Mouse (Mus musculus): ENCODE measurements at regions not wholly inside any gene's neighbourhood (a gene's known extent, or its start where the extent isn't known, plus 50 kb on each side); places are given as distances from the start of the nearest gene placed in this dataset.

- Histone ChIP-seq H3K9me3 (no peaks in the 10 kb centered on the region), H3K36me3 (no peaks in the 10 kb centered on the region), H3K4me3 (no peak overlapping the region), H3K27me3 (replicated peaks) (no peaks in the 10 kb centered on the region), H3K27ac (no peak overlapping the region), H3K4me1 (no peaks in the 10 kb centered on the region), H3K4me2 (replicated peaks) (no peak overlapping the region), H3K9ac (no peak overlapping the region)
- no peak for ATAC-seq (ENCODE audit: low FRiP score, low read depth)
Measured at GRCm38 (mm10) chr17:76205082-76205481, 653.3 kb upstream of the Fam98a start.

GRCm38 (mm10) chr17:76184813-76185212 lies 633.1 kb upstream of the Fam98a start:
- no peaks in the 10 kb centered on the region for H3K36me3 ChIP-seq
- WGBS = 47% methylated on average over 2 of the region's 2 CpGs
- no peaks in the 10 kb centered on the region for H3K4me1 ChIP-seq
- ATAC-seq (ENCODE audit: low FRiP score, low read depth) = no peak
- H3K9me3 ChIP-seq = no peaks in the 10 kb centered on the region
- H3K4me3 ChIP-seq = no peak overlapping the region
- no peak overlapping the region for H3K27ac ChIP-seq
- no peak overlapping the region for H3K4me2 ChIP-seq (replicated peaks)
- no peak overlapping the region for H3K9ac ChIP-seq
- no peaks in the 10 kb centered on the region for H3K27me3 ChIP-seq (replicated peaks)

DNA sequence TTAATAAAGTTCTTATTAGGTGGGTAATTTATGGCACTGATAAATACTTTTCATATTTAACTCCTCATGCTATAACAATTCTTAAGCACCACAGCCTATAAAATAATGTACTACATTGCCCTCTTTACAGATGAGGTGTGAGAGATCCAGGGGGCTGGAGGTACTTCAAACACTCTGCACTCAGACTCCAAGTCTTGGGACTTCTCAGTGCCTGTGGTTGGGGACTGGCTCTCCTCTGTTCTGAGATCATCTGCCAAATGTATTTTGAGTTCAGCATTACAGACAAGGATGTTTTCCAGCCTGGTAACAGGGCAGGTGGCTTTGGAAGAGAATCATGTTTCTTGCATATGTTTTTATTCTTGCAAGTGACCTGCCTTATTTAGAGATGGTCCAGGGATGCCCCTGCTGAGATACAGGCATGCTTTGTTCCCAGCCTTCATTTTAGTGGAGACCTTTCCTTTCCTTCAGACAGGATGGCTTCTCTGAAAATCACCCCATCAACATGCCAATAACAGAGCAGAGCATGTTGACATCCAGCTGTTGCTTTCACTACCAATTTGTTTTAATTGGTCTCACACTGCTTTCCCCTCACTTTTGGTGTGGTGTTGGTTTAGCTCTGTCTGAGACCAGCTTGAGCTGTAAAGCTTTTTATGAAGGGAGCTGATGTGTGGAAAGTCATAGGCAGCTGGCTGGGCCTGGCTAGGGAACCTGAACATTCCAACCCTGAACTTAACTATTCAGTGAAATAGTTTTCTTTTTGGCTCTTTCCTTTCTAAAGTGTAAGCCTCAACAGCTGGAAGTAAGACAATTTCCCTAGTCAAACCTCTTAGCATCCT lies 585.1 kb upstream of the Fam98a start:
- ATAC-seq (ENCODE audit: low FRiP score, low read depth) = no peak
- H3K9ac ChIP-seq = no peak overlapping the region
- no peak overlapping the region for H3K27ac ChIP-seq
- H3K27me3 ChIP-seq (replicated peaks) = no peaks in the 10 kb centered on the region
- no peak overlapping the region for H3K4me2 ChIP-seq (replicated peaks)
- no peak overlapping the region for H3K4me3 ChIP-seq
- no peaks in the 10 kb centered on the region for H3K4me1 ChIP-seq
- H3K36me3 ChIP-seq = no peaks in the 10 kb centered on the region
- no peaks in the 10 kb centered on the region for H3K9me3 ChIP-seq

DNA sequence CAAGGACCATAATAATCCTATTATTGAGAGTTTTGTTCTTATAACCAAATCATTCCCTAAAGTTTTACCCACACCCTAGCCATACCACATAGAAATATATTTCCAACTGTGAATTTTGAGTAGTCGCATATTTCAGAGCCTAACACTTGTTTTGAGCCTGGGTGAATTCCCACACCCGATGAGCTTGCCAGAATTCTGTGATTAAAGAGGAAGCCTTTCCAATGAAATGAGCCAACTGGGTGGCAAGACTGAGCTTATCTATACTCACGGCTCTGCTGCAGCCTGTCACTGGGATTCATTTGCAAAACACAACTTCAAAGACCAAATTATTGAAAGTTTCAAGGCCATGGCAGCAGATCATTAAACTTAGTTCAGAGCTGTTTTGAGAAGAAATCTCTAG lies 582.3 kb upstream of the Fam98a start:
- no peaks in the 10 kb centered on the region for H3K9me3 ChIP-seq
- ATAC-seq (ENCODE audit: low FRiP score, low read depth) = no peak
- WGBS = 81% methylated on average over 3 of the region's 3 CpGs
- H3K36me3 ChIP-seq = no peaks in the 10 kb centered on the region
- no peak overlapping the region for H3K27ac ChIP-seq
- no peak overlapping the region for H3K4me3 ChIP-seq
- no peak overlapping the region for H3K9ac ChIP-seq
- no peaks in the 10 kb centered on the region for H3K27me3 ChIP-seq (replicated peaks)
- H3K4me1 ChIP-seq = no peaks in the 10 kb centered on the region
- H3K4me2 ChIP-seq (replicated peaks) = no peak overlapping the region

DNA sequence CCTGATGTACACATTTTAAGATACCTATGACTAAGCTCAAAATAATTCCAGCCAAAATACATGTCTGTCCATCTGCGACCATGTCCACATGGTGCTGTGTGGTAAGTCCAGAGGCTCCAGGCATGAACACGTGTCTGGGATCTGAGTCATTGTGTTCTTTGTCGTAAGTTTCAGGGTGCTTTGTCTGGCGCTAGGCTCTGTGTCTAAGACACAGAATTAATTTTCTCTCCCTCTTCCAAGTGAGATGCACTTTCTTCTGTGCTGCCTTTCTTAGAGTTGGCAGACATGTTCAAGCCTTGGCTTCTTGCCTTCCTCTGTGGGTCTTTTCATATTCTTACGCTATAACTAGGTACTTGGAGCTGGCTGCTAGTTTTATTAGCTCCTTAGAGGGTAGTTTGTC lies 573.5 kb upstream of the Fam98a start:
- H3K4me3 ChIP-seq = no peak overlapping the region
- no peak overlapping the region for H3K27ac ChIP-seq
- H3K9ac ChIP-seq = no peak overlapping the region
- no peaks in the 10 kb centered on the region for H3K27me3 ChIP-seq (replicated peaks)
- no peaks in the 10 kb centered on the region for H3K4me1 ChIP-seq
- H3K36me3 ChIP-seq = no peaks in the 10 kb centered on the region
- WGBS = 82% methylated on average over 5 of the region's 5 CpGs
- ATAC-seq (ENCODE audit: low FRiP score, low read depth) = no peak
- no peak overlapping the region for H3K4me2 ChIP-seq (replicated peaks)
- H3K9me3 ChIP-seq = no peaks in the 10 kb centered on the region

GRCm38 (mm10) chr17:76111315-76112195 lies 559.8 kb upstream of the Fam98a start:
- Histone ChIP-seq H3K27ac (no peak overlapping the region), H3K27me3 (replicated peaks) (peaks cover 28% of the 10 kb centered on the region), H3K4me2 (replicated peaks) (no peak overlapping the region), H3K9me3 (no peaks in the 10 kb centered on the region), H3K36me3 (no peaks in the 10 kb centered on the region), H3K4me1 (no peaks in the 10 kb centered on the region), H3K9ac (no peak overlapping the region), H3K4me3 (no peak overlapping the region)
- 61% methylated on average over 9 of the region's 9 CpGs for WGBS
- peak; percentile 87 for ATAC-seq (ENCODE audit: low FRiP score, low read depth)

DNA sequence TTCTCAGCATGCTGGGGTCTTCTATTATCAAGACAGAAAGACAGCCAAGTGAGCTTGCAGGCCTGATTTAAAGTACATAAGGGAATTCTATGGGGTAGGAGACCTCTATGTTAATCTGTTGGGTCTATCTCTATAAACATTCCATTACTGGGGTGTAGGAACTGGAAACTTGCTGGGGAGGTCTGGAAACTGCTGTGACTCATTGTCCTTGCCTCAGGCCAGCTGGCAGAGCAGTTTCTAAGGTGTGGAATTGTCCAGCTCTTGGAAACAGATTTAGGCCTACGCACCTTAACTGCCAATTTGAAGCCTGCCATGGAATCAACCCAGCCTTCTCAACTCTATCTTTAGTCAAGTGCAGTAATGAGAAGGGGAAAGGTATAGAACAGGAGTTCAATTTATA lies 559.1 kb upstream of the Fam98a start:
- Histone ChIP-seq H3K9me3 (no peaks in the 10 kb centered on the region), H3K4me2 (replicated peaks) (no peak overlapping the region), H3K27ac (no peak overlapping the region), H3K4me3 (no peak overlapping the region), H3K4me1 (no peaks in the 10 kb centered on the region), H3K27me3 (replicated peaks) (peaks cover 31% of the 10 kb centered on the region), H3K36me3 (no peaks in the 10 kb centered on the region), H3K9ac (no peak overlapping the region)
- WGBS = 96% methylated on average over 1 of the region's 1 CpGs
- ATAC-seq (ENCODE audit: low FRiP score, low read depth) = no peak

DNA sequence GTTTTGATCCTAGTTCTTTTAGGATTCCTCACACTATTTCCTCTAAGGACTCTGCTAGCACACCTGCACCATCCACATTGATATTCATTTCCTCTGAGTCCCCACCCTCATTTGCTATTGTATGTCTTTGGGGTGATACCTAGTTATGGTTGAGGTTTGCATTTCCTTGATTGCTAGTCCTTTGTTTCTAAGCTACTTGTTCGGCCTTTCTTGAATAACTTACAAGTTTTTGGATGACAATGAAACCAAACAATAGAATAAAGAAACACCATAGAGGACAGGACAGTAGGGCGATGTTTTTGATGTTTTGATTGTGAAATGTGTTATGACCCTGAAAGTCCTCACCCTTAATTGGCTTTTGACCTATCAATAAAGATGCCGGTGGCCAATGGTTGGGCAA lies 531.8 kb upstream of the Fam98a start:
- H3K9me3 ChIP-seq = no peaks in the 10 kb centered on the region
- no peaks in the 10 kb centered on the region for H3K36me3 ChIP-seq
- H3K4me2 ChIP-seq (replicated peaks) = no peak overlapping the region
- WGBS = 86% methylated on average over 3 of the region's 3 CpGs
- ATAC-seq (ENCODE audit: low FRiP score, low read depth) = no peak
- no peak overlapping the region for H3K9ac ChIP-seq
- no peaks in the 10 kb centered on the region for H3K4me1 ChIP-seq
- H3K27me3 ChIP-seq (replicated peaks) = no peaks in the 10 kb centered on the region
- H3K4me3 ChIP-seq = no peak overlapping the region
- H3K27ac ChIP-seq = no peak overlapping the region

GRCm38 (mm10) chr17:76081780-76082179 lies 530.0 kb upstream of the Fam98a start:
- Histone ChIP-seq H3K4me2 (replicated peaks) (no peak overlapping the region), H3K36me3 (no peaks in the 10 kb centered on the region), H3K27me3 (replicated peaks) (no peaks in the 10 kb centered on the region), H3K27ac (no peak overlapping the region), H3K9me3 (no peaks in the 10 kb centered on the region), H3K4me1 (no peaks in the 10 kb centered on the region), H3K9ac (no peak overlapping the region), H3K4me3 (no peak overlapping the region)
- 96% methylated on average over 2 of the region's 2 CpGs for WGBS
- ATAC-seq (ENCODE audit: low FRiP score, low read depth) = no peak

DNA sequence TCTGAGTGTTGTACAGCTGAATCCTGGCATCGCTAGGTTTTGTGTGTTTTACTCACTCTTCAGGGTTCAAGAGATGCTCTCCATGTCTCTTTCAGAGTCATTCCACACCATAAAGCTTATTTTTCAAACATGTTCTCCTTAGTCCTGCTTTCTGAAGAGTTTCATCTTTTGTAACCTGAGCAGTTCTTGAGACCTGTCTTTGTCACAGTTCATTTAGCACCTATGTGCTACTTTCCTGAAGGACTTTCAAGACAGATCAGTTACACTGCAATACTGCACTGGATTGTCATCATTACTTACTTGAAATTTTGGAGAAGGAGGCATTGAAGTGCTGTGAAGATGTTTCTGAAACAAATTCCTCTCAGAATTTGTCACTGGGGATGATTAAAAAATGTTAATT lies 494.7 kb upstream of the Fam98a start:
- no peak overlapping the region for H3K4me2 ChIP-seq (replicated peaks)
- no peaks in the 10 kb centered on the region for H3K27me3 ChIP-seq (replicated peaks)
- H3K4me3 ChIP-seq = no peak overlapping the region
- no peak overlapping the region for H3K9ac ChIP-seq
- 74% methylated on average over 1 of the region's 1 CpGs for WGBS
- no peak overlapping the region for H3K27ac ChIP-seq
- no peak for ATAC-seq (ENCODE audit: low FRiP score, low read depth)
- H3K9me3 ChIP-seq = no peaks in the 10 kb centered on the region
- H3K4me1 ChIP-seq = no peaks in the 10 kb centered on the region
- H3K36me3 ChIP-seq = no peaks in the 10 kb centered on the region

DNA sequence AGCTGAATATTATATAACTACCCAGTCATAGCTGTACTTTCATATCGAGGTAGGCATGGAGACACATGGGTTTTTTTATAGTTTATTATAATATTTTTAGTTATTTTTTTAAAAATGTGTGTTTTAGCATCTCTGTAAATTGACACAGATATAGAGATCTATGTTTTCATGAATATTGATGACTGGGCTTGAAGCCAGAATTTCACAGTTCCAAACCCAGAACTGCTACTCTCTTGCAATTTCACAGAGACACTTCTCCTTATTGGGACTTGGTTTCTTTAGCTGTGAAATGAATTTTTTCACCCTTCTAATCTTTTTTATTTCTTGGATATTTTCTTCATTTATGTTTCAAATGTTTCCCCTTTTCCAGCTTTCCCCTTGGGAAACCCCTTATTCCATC lies 481.0 kb upstream of the Fam98a start:
- 82% methylated on average over 1 of the region's 1 CpGs for WGBS
- no peak for ATAC-seq (ENCODE audit: low FRiP score, low read depth)
- Histone ChIP-seq H3K36me3 (no peaks in the 10 kb centered on the region), H3K27me3 (replicated peaks) (no peaks in the 10 kb centered on the region), H3K4me2 (replicated peaks) (no peak overlapping the region), H3K4me3 (no peak overlapping the region), H3K4me1 (no peaks in the 10 kb centered on the region), H3K9ac (no peak overlapping the region), H3K9me3 (no peaks in the 10 kb centered on the region), H3K27ac (no peak overlapping the region)

DNA sequence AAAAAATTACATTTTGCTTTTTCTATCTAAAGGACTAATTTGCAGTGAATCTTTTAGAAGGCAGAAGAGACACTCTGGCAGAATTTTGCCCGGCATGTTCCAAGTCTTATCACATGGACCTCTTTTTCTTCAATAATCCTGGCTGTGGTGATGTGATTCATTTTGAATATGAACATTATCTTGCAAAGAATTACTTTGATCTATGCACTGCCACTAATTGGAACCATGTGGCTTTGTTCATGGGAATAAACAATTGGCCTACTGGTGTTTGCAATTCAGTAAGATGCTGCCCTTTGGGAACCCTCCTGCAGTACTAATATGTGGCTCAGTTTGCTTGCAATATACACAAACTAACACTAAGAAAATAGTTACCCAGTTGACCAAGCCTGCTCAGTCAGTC lies 456.3 kb upstream of the Fam98a start:
- no peak overlapping the region for H3K4me3 ChIP-seq
- H3K27ac ChIP-seq = no peak overlapping the region
- no peak for ATAC-seq (ENCODE audit: low FRiP score, low read depth)
- no peak overlapping the region for H3K9ac ChIP-seq
- H3K4me1 ChIP-seq = no peaks in the 10 kb centered on the region
- H3K27me3 ChIP-seq (replicated peaks) = no peaks in the 10 kb centered on the region
- no peak overlapping the region for H3K4me2 ChIP-seq (replicated peaks)
- H3K9me3 ChIP-seq = no peaks in the 10 kb centered on the region
- H3K36me3 ChIP-seq = no peaks in the 10 kb centered on the region
- WGBS = 82% methylated on average over 1 of the region's 1 CpGs

DNA sequence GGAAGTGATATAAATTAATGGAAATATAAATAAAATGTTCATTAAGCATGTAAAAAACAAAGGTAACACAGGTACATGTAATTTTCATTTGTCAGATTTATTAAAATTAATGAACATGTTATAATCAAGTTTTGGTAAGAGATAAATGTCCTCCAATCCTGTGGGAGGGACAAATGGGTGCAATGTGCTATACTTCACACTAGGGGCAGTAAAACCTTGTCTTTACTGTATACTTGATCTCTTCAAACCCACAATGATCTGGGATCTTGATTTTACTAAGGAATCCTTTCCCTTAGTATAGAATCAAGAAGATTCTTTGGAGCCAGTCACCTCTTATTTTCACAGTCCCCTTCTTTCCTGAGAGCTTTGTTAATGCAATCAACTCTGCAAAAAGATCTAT lies 451.1 kb upstream of the Fam98a start:
- no peak for ATAC-seq (ENCODE audit: low FRiP score, low read depth)
- Histone ChIP-seq H3K4me2 (replicated peaks) (no peak overlapping the region), H3K4me1 (no peaks in the 10 kb centered on the region), H3K4me3 (no peak overlapping the region), H3K27me3 (replicated peaks) (no peaks in the 10 kb centered on the region), H3K9ac (no peak overlapping the region), H3K27ac (no peak overlapping the region), H3K36me3 (no peaks in the 10 kb centered on the region), H3K9me3 (no peaks in the 10 kb centered on the region)

Measured in neural tube, embryonic 12.5 days (tissue).